Mouse (Mus musculus) frontal cortex, adult (tissue): Measurements from ENCODE around the gene Ube2g1.
"Not testable (repeated sequence)": the region's sequence is repeated elsewhere in the genome, so short reads cannot be mapped to it uniquely, and the experiment has no call there.

Experiments
- ATAC-seq: cut with Nextera tagmentation; 2 replicates; pipeline ENCODE4 v1.9.2; 2017; ENCODE audit warnings: mild to moderate bottlenecking, moderate library complexity, mixed read lengths; ENCODE audit not compliant: low TSS enrichment

Ube2g1 gene

GRCm38 (mm10) chr11:72597780-72598179, 9.3 kb upstream of the Ube2g1 start:
- no peak for ATAC-seq

- ATAC-seq, result peak; percentile 30
Observed at GRCm38 (mm10) chr11:72607469-72608070, 487 bp downstream of the Ube2g1 start.

- peak; percentile 74 for ATAC-seq
Observed at GRCm38 (mm10) chr11:72608071-72608679, 1.1 kb downstream of the Ube2g1 start.

- no peak for ATAC-seq
Observed at GRCm38 (mm10) chr11:72609242-72609641, 2.2 kb downstream of the Ube2g1 start.

GRCm38 (mm10) chr11:72614336-72614735, 7.3 kb downstream of the Ube2g1 start:
- not testable (repeated sequence) for ATAC-seq

GRCm38 (mm10) chr11:72615931-72616330, 8.8 kb downstream of the Ube2g1 start:
- ATAC-seq, result no peak

GRCm38 (mm10) chr11:72618476-72618875, 11.4 kb downstream of the Ube2g1 start:
- ATAC-seq, result no peak

GRCm38 (mm10) chr11:72642730-72643129, 35.6 kb downstream of the Ube2g1 start:
- no peak for ATAC-seq

GRCm38 (mm10) chr11:72645386-72645785, 38.3 kb downstream of the Ube2g1 start:
- ATAC-seq, result no peak

- peak; percentile 55; the same call in 1 of the 2 replicates for ATAC-seq
Observed at GRCm38 (mm10) chr11:72650347-72650746, 43.3 kb downstream of the Ube2g1 start.

- ATAC-seq, result no peak
Observed at GRCm38 (mm10) chr11:72659918-72660317, 52.8 kb downstream of the Ube2g1 start.

- ATAC-seq, result no peak
Observed at GRCm38 (mm10) chr11:72660359-72660758, 53.3 kb downstream of the Ube2g1 start.

- ATAC-seq, result no peak
Observed at GRCm38 (mm10) chr11:72664641-72665040, 57.6 kb downstream of the Ube2g1 start.

GRCm38 (mm10) chr11:72670634-72671033, 63.6 kb downstream of the Ube2g1 start:
- no peak for ATAC-seq

GRCm38 (mm10) chr11:72671294-72671988, 64.4 kb downstream of the Ube2g1 start:
- ATAC-seq, result no peak

- no peak for ATAC-seq
Observed at GRCm38 (mm10) chr11:72672438-72672837, 65.4 kb downstream of the Ube2g1 start.

- ATAC-seq, result no peak
Observed at GRCm38 (mm10) chr11:72675280-72675679, 68.2 kb downstream of the Ube2g1 start.

GRCm38 (mm10) chr11:72680726-72681125, 73.6 kb downstream of the Ube2g1 start:
- ATAC-seq, result no peak

- no peak for ATAC-seq
Observed at GRCm38 (mm10) chr11:72683402-72683801, 76.3 kb downstream of the Ube2g1 start.

- no peak for ATAC-seq
Observed at GRCm38 (mm10) chr11:72686697-72687096, 79.6 kb downstream of the Ube2g1 start.

- ATAC-seq, result no peak
Observed at GRCm38 (mm10) chr11:72688242-72688641, 81.2 kb downstream of the Ube2g1 start.

- no peak for ATAC-seq
Observed at GRCm38 (mm10) chr11:72689115-72689514, 82.0 kb downstream of the Ube2g1 start.
